Mouse (Mus musculus): Measurements from ENCODE around the gene Thrb. TPM values are rescaled to one million over a fixed set of nuclear protein-coding genes. Genes with fewer than 3 reads are reported as not detected.

Thrb gene
- 0.23 and 0.25 TPM in 2 replicates for total RNA-seq (2017)

DNA sequence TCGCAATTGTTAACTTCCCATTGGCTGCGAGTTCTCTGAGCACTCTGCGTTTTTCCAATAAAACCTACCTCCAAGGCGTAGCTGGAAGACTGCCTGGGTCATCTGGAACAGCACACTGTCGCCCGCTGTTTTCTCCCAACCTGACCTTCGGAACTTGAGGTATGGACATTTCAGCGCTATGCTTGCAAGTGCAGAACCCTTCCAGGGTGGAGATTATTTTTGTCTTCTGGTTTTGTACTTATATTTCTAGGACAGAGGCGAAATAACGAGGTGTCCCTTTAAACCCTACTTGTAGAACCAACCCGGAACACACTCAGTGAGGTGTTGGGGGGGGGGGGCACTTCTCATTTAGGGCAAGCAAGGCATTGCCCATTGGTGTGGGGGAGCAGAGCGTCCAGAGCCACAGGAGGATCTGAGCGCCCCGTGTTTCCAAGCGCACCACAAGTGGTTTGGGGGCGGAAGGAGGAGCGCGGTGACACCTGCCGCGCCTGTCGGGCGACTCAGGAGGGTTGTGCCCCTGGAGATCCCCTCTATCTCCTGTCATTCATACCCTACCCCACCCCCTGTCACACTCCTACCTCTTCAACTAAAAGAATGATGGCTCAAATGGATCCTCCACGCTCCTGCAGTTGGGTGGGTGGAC lies at the start of gene Thrb:
Thrb (plus strand) TSS at position 576 of the 643 bp plus-strand sequence.
- ATAC-seq (ENCODE audit: extremely low read depth, insufficient number of reproducible peaks, low FRiP score, poor library complexity, severe bottlenecking), result peak; percentile 18

DNA sequence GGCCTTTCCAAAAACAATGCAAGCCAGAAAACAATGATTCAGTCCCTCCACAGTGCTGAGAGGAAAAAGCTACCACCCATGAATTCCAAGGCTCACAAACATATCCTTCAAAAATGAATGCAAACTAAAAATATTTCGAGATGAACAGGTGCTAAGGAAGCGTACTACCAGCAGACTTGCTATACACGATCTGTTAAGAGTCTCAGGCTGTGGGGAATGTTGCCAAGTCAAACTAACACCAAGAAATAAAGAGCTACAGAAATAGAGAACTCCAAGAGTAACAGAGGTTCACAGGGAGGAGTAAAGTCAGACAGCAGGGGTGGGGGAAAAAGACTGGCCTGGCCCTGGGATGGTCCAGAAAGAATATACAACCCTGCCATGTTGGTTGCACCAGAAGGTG lies 38.4 kb upstream of the Thrb start:
- ATAC-seq (ENCODE audit: extremely low read depth, insufficient number of reproducible peaks, low FRiP score, poor library complexity, severe bottlenecking), result no peak

DNA sequence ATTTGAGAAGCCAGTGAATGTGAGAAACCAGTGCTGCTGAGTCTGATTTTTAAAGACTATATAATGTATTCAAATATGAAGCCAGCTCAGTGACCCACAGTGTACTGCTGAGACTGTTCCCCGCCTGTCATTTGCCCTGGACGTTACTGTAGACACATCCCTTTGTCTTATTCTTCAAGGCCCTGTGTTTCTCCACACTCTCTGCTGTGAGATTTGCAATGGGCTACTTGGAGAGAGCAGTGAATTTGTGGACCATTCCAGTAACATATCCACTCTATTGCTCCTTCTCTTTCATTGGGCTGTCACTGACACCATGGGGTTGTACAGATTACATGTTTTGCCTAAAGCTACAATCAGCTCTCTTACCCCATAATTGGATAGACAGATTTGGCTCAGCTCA lies 36.1 kb upstream of the Thrb start:
- ATAC-seq (ENCODE audit: extremely low read depth, insufficient number of reproducible peaks, low FRiP score, poor library complexity, severe bottlenecking), result no peak

DNA sequence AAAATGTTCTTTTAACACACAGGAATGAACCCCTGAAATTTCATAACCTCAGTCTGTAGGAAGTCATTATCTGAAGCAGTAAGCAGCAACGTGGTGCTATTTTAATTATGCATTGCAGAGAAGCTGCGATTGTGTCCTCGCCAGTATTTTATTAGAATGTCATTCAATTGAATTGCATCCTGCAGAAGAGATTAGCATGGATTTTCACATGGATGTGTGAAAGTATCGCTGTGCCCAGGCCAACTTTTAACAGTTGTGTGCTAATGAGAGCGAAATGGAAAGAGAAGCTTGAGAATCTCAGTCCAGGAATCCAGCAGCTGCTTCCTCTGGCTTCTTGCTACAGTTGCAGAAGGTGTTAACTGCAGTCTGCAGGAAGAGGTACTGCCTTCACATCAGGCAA lies 30.8 kb upstream of the Thrb start:
- ATAC-seq (ENCODE audit: extremely low read depth, insufficient number of reproducible peaks, low FRiP score, poor library complexity, severe bottlenecking), result no peak

DNA sequence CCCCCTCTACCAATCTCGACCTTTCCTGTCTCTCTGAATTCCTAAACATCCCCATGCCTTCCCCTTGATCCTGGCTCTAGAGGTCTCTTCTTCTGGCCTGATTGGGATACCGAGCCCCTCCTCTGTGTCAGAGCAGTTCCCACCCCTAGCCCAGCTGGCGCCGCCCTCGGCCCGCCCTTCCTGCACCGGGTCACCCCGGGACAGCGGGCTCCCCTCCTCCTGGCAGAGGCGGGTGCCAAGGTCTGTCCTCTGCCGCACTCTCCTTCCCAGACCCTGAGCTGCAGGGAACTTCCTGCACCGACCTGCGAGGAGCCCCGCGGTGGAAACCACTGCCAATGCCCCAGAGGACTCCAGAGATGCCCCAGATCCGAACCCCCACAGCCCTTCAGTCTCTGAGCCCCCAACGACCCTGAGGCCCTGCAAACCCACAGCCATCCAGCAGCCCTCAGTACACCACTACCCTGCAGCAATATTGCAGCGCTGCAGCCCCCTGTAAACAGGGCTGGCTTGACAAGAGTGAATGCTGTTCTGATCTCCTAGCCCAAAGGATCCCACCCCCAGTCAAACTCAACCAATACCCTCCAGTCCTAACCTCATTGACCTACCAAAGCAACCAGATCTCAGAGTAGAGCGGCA lies 27.1 kb upstream of the Thrb start:
- no peak for ATAC-seq (ENCODE audit: extremely low read depth, insufficient number of reproducible peaks, low FRiP score, poor library complexity, severe bottlenecking)

DNA sequence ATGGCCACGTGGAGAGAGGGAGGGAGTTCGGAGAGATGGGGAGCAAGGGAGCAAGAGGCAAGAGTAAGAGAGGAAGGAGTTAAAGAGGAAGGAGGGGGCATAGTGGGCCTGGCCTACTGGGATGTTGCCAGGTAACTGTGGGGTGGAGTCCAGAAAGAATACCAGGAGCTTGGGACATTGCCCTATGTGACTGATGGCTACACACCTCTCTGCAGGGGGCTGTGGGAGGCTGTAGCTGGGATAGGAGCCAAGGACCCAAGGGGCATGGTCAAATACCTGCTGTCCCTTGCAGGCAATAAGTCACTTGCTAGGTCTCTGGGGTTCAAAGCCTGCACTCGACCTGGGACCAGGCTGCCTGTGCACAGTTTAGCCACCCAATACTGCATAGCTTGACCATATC lies 23.1 kb upstream of the Thrb start:
- ATAC-seq (ENCODE audit: extremely low read depth, insufficient number of reproducible peaks, low FRiP score, poor library complexity, severe bottlenecking), result no peak

DNA sequence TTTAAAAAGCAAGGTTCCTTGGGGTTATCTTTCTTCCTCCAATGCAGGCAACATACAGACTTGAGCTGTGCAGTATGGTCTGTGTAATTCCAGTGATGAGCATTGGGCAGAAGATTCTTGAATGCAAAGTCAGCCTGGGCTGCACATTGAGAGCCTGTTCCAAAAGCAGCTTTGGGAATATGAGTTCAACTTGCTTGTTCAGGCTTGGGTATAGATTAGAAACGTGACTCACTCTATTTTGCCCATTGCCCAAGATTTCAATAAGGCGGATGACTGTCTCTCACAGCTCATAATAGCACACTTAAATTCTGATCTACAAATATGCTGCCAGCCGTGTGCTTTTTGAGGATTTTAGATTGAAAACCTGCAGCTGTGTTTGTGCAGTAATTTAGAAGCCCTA lies 18.3 kb upstream of the Thrb start:
- ATAC-seq (ENCODE audit: extremely low read depth, insufficient number of reproducible peaks, low FRiP score, poor library complexity, severe bottlenecking), result no peak

DNA sequence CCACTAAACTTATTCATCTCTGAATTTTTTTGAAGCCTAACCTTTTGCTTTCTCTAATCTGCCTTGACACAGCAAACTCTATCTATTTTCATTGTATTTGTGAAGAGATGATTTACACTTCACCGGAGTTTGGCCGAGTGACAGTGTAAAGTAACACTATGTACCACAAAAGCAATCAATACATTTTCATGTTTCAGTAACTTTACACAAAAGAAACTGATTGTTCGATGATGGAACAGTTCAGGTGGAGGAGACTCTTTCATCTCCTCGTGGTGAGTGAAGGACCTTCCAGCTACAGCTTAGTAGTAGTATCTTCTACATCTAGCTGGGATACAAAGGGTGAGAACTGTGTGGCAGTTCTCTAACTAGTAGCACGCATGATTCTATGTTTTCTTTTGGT lies 5.0 kb upstream of the Thrb start:
- no peak for ATAC-seq (ENCODE audit: extremely low read depth, insufficient number of reproducible peaks, low FRiP score, poor library complexity, severe bottlenecking)

DNA sequence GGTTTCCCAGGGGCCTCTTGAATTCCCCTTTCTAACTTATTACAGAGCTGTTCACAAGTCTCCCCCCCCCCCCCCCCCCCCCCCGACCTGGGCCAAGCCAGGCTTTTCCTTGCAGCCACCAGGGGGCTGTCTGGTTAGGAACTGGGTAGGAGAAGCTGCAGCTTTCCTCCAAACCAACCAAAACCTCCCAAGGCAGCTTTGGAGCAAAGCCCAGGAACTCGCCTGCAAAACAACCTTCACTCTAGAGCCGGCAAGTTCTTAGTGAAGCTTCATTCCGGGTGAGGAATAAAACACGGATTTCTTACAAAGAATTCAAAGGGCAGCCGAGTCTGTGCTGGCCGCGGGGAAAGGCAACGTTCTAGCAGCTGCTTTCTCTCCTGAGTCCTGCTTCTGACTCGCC lies 1.0 kb upstream of the Thrb start:
- ATAC-seq (ENCODE audit: extremely low read depth, insufficient number of reproducible peaks, low FRiP score, poor library complexity, severe bottlenecking), result peak; percentile 24; the same call in 1 of the 2 replicates

DNA sequence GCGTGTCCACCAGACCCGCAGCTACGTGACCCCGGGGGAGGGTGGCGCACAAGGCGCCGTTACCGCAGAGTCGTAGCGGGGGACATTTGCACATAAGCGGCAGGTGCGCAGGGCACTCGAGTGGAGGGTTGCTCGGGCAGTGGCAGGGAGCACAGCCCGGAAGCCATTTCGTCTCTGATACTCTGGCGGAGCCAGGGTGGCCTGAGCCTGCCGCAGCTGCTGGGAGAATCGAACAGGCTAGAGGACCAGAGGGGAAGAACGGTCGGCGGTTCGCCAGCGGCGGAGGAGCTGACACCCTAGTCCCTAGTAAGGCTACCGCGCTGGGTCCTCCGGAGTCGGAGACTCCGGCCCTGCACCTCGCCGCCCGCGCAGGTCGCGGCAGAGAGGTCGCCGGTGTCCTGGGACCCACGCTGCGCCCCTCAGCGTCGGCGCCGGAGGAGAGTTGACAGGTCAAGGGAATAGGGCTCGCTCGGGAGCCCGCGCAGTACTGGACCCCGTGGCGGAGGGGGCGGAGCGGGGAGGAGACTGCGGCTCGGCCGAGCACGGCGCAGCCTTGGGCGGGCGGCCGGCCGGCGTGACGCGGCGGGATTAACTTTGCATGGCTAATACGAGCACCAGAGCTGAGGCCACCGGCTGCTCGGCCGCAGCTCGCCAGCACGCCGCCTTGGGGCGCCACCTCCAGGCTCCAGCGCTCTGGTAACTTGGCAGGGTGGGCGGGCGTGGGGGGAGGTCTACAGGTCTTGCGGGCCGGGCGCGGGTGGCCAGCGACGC lies 453 bp downstream of the Thrb start:
- ATAC-seq (ENCODE audit: extremely low read depth, insufficient number of reproducible peaks, low FRiP score, poor library complexity, severe bottlenecking), result peak; percentile 4; the same call in 1 of the 2 replicates

DNA sequence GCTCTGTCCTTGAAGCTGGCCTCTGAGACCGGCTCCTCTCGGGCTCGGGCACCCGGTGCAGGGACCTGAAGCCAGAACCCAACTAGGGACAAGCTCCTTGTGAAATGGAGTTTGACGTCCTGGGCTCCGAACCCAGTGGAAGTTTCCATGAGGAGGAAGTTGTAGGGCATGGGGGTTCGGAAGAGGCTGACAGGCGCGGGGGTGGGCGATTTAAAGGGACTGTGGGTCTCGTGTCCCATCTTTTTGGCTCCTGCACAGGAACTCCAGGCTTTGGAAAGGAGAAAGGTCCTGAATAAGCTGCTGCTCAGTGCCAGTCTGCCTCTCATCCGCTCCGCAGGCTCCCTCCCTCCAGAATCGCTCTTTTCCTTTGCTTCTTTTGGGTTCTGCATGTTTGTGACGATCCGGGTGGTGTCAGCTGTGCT lies 1.1 kb downstream of the Thrb start:
- no peak for ATAC-seq (ENCODE audit: extremely low read depth, insufficient number of reproducible peaks, low FRiP score, poor library complexity, severe bottlenecking)

DNA sequence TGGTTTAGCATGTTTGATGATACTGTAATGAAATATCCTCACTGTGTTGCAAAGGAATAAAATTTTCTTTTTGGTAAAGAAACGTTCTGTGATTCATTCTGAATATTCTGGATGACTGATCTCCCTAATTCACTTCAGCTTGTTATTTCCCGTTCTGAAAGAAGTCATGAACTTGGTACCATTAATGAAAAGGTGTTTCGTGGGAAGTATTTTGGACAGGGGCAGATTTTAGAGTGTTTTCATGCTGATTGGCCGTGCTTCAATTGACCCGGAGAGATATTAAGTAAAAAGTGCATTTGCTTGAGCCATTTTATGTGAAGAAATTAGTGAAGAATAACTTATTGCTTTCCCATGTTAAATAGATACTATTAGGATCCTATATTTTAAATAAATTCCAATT lies 2.0 kb downstream of the Thrb start:
- ATAC-seq (ENCODE audit: extremely low read depth, insufficient number of reproducible peaks, low FRiP score, poor library complexity, severe bottlenecking), result no peak

DNA sequence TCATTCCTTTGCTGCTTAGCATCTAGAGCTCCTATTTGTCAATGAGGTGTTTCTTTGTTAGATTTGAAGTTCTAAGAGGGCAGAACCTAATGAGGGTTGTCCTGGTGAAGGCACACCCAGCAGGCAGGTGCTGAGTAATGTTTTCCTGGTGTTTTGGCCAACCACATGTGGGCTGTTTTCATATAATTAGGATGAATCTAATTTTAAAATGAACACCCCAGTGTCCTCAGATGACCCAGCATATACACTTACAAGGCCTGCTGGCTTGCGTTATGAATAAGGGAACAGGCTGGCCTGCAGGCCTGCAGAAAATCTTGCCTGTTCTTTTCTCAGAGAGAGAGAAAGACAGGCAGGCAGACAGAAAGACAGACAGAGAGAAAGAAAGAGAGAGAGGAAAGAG lies 14.3 kb downstream of the Thrb start:
- no peak for ATAC-seq (ENCODE audit: extremely low read depth, insufficient number of reproducible peaks, low FRiP score, poor library complexity, severe bottlenecking)

DNA sequence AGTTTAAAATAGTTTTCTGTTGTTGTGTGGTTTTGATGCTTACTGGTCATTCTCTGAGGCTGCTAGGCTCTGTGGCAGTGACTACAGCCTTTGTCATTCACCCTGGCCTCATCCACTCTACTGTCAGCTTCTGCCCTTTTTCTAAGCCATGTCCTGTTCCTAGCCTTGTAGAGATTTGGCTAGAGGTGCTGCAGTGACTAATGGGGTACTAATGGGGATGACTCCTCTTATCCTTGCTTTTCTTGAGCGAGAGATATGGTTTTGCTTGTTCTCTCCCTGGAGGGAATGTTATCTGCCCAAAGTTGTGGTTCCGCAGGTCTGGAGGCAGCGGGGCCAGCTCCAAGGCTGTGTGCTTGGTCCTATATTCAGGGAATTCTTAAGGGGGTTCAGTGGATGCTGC lies 15.2 kb downstream of the Thrb start:
- no peak for ATAC-seq (ENCODE audit: extremely low read depth, insufficient number of reproducible peaks, low FRiP score, poor library complexity, severe bottlenecking)

DNA sequence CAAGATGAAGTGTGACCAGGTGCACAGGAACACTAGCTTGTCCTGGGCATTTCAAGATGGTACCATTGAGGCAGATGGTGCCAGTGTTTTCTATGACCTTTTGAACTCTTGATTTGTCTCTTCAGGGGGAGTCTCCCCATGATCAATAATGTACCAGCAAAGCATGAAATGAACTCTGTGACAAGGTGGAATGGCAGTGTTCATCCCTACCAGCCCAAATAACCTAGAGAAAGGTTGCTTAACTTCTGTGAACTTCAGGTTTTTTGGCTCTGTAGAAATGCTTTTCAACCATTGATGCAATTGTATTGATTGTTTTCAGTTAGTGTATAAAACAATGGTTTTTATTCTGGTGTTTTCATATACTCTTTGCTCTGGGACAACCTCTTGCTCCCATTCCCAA lies 21.4 kb downstream of the Thrb start:
- ATAC-seq (ENCODE audit: extremely low read depth, insufficient number of reproducible peaks, low FRiP score, poor library complexity, severe bottlenecking), result no peak

DNA sequence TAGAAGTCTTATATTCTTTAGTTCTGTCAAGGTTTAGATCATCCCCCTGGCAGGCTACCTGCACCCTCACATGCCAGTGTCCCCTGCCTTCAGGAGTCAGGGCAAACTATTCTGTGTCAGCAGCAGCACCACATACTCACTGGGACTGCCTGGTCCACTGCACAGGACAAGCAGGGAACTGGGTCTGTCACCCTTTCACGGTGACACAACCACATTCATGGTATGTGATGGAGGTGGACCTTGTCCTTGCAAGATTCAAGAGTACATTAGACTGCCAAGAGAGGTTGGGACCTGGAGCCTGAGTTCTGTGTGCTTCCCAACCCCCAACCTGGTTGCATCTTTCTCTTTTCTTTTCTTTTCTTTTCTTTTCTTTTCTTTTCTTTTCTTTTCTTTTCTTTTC lies 24.8 kb downstream of the Thrb start:
- ATAC-seq (ENCODE audit: extremely low read depth, insufficient number of reproducible peaks, low FRiP score, poor library complexity, severe bottlenecking), result no peak

DNA sequence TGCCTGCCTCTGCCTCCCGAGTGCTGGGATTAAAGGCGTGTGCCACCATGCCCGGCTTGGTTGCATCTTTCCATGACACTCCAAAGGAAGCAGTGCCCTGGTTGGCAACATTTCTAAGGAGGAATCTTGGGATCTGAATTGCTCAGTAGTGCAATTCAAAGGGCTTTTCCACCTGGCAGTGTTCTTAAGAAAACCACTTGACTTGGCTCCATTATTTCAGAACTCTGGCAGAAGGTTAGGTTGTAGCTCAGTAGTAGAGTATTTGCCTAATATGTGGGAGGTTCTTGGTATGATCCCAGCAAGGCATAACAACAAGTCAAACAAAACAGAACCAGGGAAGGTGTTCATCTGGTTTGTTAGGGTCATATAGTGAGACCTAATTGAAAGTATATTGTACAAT lies 25.4 kb downstream of the Thrb start:
- ATAC-seq (ENCODE audit: extremely low read depth, insufficient number of reproducible peaks, low FRiP score, poor library complexity, severe bottlenecking), result no peak

DNA sequence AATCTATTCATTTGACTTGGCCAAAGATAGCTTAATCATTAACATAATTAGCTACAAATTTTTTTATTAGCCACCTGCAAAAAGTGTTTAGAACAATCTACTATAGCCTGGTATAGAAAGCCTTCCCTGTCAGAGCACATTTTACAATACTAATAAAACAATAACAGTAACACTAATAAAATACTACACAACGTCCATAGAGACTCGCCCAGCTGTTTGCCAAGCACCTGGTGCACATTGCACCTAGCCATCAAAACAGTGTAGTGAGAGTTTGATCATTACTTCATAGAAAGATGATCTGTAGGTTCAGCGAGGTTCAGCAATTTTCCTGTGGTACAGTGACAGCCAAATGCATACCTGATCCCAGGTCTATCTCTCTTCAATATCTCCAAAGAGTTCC lies 26.9 kb downstream of the Thrb start:
- no peak for ATAC-seq (ENCODE audit: extremely low read depth, insufficient number of reproducible peaks, low FRiP score, poor library complexity, severe bottlenecking)

DNA sequence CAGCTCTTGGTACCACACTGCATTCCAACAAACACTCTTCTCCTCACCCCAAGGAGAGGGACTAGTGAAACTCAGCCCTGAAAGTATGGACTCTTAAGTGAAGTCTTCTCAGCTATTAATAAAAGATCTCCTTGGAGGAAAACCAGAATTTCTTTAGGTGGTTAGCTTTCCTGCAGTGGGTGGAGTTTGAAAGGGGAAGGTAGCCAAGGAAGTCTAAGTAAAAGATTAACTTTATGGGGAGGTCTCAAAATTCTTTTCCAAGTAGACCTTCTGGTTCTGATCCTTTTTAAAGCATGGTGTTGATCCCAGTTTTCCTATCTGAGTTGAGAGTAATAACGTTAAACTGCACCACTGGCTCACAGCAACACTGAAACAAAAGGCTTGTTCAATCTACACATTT lies 31.2 kb downstream of the Thrb start:
- ATAC-seq (ENCODE audit: extremely low read depth, insufficient number of reproducible peaks, low FRiP score, poor library complexity, severe bottlenecking), result no peak

DNA sequence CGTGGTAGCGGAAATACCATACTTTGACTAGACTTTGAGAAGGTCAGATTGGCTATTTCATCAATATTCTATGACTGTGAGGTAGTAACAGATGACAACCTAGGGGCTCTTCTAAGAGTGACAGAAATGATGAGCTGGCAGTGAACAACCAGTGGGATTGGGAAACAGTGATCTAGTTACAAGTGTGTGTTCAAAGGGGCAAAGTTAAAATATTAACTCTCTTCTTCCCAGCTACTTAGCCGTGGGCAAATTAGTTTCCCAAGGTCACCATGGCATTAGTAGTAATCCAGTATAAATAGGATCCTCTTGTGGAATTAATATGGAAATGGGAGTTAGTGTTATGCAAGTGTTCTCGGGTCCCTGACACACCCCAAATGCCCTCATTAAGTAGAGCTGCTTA lies 35.5 kb downstream of the Thrb start:
- ATAC-seq (ENCODE audit: extremely low read depth, insufficient number of reproducible peaks, low FRiP score, poor library complexity, severe bottlenecking), result no peak
